Mouse (Mus musculus) left cerebral cortex, postnatal 4 days (tissue): ENCODE data around the gene Ank2. TPM values are rescaled to one million over a fixed set of nuclear protein-coding genes. Genes with fewer than 3 reads are reported as not detected.

Source experiments
- DNase-seq: peaks from one replicate; pipeline ENCODE4 v3.0.0-alpha.2; 2022
- intact Hi-C: fragments of 180-260 bp; cut with DNase I; formaldehyde crosslinking; loops from one replicate; pipeline ENCODE4 v1.15.1; 2025
- total RNA-seq, 2 experiments: library from RNA; stranded (reverse); gene quantifications; 2 replicates each; pipeline ENCODE4 v1.2.3; 2021

The Ank2 gene
- total RNA-seq, 2 experiments from 2014 or later: 971 to 1,020 TPM

DNA sequence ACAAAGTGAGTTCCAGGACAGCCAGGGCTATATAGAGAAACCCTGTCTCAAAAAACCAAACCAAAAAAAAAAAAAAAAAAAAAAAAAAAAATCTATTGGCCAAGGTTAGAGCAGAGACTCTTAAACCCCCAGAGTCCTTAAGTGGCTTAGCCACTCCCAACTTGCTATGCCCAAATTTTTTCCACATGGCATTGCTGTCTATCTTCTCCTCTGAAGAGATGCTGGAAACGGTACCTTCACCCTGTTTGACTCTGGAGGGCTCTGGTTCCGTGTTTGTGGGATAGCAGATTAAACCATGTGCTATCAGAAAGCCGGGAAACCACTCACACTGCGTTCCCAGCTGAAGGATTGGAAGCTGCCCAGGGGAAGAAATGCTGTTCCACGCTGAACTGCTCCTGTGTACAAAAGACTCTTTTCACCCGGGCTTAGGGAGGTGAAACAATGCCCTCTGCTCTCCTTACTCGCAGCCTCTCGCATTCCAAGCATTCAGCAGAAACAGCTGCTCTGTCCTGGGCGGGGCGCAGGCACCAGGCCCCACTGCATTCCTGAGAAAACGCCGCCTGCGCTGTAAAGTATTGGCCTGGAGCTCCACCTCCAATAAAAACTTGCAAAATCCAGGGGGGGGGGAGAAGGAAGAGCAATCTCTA is 241.7 kb downstream of the Ank2 start:
- peak; percentile 34 for DNase-seq
- intact Hi-C loops: no loop called here

DNA sequence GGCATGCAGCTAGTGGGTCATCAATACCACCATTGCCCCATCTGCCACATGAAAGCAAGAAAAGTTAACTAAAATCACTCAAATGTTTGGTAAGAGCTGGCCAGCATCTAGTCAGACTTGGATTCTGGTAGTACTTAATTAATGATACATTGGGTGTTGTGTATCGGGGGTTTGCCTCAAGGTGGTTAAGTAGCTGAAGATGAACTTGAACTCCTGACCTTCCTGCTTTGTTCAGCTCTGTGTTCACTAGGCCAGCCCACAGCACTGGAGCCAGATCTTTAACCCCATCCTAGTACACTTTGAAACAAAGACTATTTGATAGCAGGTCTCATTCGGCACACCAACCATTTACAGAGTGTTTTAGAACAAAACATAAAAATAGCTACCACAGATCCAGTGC is 242.5 kb downstream of the Ank2 start:
- intact Hi-C loops: no loop called here
- no peak for DNase-seq

DNA sequence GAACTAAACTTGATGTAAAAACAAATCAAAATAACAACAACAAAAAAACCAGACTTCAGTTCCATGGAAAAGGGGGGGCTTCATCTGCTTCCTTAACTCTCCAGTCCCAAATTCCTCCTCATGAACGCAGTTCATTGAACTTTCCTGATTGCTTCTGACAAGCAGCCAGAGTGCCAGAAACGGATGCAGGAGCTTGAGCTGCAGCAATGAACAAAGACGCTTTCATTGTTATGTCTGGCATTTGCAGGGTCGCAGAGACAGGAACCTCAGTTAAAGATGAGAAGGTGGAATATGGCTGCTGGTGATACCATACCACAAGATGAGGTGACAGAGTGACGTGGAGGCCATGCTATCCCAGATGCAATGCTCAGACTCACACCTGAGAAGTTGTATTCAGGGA is 248.2 kb downstream of the Ank2 start:
- intact Hi-C loops: no loop called here

DNA sequence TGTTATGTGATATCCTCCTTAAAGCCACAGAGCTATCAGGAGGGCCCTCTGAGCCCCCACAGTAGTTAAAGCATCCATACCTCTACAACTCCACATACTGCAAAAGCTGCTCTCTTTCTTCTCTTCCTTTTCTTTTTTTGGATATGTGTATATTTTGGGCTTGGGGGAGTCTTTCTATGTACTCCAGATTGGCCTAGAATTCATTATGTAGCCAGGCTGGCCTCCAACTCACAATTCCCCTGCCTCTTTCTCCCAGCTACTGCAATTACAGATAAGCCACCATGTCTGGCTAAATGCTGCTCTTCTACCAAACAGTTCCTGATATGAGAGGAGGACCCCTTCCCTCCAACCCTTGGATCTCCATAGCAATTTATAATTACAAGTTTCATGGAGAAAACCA is 250.5 kb downstream of the Ank2 start:
- intact Hi-C loops: no loop called here
- DNase-seq: no peak

More for the DNA sequence above, 248.2 kb downstream of the Ank2 start:
- DNase-seq: no peak

DNA sequence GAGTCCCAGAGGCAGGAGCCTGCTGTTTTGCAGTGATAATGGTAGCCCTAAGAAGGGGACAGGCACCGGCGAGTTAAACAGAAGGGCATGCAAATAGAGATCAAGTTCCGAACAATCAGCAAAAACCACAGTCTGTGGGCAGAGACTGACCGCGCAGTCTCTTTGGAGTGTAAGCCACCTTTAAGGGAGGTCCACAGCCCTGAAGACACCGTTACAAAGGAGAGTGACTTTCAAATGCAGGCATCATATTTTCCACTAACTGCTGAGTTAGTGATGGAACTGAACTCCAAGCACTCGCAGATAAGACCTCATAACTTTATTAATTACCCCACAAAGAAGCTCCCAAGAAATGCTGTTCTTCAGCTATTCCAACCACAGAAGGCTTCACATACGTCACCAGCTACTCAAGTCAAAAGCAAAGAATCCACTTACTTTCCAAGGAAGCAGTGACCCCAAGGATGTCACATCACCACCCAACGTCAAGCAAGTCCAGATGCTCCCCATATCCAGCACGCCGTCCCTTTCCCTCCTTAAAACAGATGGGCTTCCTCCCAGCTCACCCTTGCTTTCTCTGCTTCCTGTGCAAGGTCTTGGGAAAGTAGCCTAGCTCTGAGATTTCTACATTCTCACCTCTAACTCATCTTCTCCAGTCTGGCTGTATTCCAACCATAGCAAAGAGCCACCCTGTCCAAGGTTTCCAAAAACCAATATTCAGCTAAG is 252.0 kb downstream of the Ank2 start:
- DNase-seq: no peak
- intact Hi-C loops: no loop called here

DNA sequence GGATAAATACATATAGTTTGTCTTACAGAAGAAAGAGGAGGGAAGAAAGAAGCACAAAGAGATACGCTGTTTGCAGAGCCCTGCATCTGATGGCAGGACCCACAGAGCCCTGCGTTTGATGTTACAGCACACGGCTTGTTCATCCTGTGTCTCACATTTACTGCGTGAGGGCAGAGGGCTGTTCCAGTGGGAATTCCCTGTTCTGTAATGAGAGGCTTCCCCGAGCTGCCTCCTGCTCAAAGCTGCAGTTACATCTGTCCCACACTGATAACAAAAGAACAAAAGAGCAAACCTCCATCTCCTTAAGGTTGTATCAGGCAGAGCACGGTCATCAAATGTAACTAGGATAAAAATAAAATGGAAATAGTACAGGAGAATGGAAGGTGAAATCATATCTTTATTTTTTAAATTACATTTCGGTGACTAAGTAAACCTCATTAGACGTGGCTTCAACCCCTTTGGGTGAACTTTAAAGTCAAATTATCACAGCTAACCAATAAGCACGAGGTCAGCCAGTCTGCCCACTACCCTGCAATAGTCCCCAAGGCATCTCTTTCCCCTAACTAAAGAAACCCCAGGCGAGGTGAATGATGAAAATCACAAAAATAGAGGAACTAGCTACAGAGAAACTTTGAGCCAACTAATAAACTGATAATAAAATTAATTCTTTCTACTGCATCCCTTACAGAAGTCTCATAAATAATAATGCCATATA is 255.1 kb downstream of the Ank2 start:
- DNase-seq: no peak
- intact Hi-C loops: no loop called here

DNA sequence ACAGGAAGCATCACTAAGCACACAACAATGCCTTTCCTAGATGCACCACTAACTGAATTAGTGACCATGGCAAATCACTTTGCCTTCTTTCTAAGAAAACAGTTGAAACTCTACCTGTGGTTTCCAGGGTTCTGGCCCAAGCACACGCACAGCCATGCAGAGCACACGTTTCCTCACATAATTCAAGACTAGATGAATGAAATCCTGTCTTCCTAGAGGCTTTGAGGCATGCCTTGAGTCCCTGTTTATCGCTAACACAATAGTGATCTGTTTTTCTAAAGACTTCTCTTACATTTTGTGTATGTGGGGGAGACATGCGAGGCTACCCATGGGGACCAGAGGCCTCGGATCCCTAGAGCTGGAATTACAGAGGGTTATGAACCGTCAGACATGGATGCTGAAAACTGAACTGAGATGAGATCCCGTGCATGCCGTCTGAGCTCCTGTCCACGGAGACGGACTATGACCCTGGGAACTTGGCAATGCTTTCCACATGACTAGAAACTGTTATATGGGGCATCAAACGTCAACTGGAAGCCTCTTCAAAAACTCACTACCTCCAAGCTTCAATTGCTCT is 256.8 kb downstream of the Ank2 start:
- intact Hi-C loops: no loop called here

DNA sequence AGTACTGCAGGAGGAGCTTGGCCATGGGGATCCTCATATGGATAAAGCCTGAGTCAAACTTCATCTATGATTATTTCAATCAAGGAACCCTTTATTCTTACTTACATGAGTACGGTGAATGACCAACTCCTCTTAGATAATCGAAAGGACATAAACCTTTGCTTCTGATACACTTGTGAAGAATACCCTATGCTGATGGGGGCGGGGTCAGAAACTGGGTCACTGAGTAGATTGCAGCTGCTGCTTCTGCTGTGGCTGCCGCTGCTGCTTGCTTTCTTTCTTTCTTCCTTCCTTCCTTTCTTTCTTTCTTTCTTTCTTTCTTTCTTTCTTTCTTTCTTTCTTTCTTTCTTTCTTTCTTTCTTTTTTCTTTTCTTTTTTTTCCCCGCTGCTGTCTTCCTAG is 263.9 kb downstream of the Ank2 start:
- DNase-seq: no peak
- intact Hi-C loops: no loop called here

More for the DNA sequence above, 256.8 kb downstream of the Ank2 start:
- no peak for DNase-seq

DNA sequence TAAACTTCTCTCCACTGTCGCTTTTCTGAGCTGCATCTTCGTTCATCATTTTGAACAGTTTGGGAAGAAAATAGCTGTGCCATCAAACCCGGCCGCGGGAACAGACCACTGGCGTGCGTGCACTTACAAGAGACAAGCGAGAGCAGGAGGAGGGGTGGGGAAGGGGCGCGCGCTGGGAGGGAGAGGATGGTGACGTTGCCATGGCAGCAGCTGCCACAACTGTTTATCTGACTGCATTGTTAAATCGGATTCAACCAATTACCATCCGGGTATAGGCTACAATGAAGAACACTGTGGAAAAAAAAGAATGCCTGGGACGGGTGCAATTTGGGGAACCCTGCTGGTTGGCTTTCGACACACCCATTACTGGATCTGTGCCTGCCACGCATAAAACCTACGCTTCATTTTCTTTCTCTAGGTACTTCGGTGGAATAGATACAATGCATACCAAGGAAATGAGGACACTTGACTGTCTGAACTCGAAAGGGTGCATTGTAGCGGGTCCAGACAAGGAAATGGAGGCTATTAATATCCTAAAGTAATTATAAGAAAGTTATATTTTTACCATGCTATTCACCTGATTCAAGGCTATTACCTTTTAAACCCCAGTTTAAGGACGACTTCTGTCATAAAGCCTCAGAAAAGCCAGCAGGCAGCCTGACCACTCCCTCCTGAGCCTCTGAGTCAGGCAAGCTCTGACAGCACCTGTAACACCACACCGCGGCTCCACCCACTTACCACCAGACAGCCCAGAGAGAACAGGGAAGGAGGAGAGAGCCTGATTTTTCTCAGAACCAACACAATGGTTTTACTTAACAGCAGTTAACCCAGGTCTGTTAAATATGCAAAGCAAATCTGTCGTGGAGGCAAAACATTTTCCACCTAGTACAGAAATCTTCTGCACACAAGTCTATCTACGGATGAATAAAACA is 273.1 kb downstream of the Ank2 start:
- intact Hi-C loops: no loop called here
- peak; percentile 76 for DNase-seq

DNA sequence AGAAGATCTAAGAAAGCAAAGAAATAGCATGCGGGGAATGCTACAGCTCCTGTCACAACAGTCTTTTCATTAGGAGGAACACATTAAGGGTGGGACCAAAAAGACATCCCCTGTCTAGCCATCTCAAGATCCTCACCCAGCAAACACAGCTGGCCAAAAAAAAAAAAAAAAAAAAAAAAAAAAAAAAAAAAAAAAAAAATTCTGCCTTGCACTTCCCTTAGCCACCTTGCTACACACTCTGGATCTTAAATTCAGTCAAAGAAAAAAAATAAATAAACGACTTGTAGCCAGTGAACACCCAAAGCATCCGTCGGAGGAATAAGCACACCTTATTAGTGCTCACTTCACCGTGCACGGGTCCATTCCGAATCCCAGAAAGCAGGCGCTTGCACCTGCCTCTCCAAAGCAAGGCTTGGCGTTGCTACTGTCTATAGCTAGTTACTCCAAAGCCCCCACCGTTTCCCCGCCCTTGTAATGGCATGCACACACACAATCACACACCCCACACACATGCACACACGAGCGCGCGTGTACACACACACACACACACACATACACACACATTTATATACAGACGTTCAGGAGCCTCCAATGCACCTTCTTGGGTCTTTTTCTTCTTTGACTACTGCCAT is 273.9 kb downstream of the Ank2 start:
- peak; percentile 22 for DNase-seq
- intact Hi-C loops: no loop called here

DNA sequence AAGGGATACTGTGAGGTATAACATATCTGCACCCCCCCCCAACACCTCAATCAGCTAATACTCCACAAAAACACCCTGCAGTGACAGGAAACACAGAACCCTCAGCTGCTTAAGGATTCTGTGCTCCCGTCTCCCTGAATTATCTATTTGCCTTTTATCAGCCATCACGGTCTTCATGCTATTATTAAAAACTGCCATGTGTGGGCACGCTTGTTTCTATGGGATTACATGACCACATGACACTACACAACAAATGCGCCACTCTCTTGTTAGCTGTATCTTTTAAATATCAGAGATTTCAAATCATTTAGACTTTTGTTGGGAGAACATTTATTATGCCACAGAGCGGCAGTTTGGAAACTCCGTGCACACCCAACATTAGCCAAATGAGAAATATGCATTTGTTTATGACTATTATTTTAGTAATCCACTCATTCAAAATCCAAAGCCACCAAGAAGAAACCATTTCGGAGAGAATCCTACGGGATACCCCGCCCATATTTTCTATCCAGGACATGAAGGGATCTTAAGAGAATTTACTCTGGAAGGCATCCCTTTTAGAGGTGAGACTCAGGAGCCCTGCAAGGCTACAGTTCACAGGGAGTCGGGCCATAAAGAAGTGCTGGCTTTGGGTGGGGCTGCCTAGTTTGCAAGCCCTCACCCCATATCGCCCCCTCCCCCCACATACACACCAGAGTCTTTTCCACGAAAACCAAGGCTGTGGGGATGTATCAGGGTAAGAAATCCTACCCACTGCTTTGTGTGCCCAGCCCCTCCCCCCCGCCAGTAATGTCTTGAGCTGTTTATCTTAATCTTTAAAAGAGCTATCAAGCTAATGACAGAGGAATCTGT is 274.6 kb downstream of the Ank2 start:
- peak; percentile 17 for DNase-seq
- intact Hi-C loops: no loop called here

DNA sequence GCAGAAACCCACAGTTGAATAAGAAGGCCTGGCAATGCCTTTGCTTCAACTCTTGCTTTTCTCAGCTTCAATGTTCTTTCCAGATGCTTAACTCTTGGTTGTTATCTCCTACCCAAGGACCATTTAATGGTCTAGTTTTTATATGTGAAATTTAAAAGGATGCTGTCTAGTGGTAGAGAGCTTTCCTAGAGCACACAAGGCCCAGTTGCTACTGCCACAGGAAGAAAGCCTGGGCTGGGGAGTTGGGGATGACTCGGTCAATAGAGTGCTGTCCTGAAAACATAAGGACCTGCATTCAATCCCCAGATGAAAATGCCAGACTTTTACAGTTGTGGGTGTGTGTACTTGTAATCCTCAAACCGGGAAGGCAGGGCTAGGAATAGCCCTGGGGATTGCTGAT is 277.1 kb downstream of the Ank2 start:
- intact Hi-C loops: no loop called here
- no peak for DNase-seq

DNA sequence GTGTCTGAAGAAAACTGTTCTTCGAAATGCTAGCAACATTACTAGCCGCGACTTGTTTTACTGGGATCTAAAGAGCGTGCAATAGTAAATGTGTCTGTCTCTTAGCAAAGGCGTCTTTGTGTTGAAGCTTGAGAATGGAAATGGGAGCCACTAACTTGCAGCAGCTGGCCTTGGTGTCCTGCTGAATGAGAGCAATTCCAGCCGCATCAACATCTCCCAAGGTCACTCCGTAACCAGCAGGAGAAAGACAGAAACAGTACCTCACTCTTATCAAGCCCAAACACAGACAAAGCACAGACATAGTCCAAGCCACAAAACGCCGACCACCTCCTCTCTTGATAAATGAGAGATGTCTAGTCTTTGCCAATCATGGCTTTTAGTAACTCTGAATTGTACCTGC is 278.3 kb downstream of the Ank2 start:
- intact Hi-C loops: no loop called here
- DNase-seq: no peak

DNA sequence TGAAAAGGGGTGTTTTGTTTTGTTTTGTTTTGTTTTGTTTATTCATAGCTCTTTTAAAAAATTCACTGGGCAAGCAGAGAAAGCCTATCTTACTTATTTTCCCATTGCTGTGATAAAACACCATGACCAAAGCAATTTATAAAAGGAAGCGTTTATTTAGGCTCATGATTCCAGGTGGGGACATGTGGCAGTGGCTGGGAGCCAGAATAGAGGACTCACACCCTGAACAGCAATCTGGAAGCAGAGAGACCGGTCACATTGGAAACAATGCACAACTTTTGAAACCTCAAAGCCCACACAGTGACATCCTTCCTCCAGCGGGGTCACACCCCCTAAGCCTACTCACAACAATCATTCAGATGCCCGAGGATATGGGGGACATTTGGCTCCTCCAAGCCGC is 285.6 kb downstream of the Ank2 start:
- intact Hi-C loops: no loop called here
- no peak for DNase-seq

DNA sequence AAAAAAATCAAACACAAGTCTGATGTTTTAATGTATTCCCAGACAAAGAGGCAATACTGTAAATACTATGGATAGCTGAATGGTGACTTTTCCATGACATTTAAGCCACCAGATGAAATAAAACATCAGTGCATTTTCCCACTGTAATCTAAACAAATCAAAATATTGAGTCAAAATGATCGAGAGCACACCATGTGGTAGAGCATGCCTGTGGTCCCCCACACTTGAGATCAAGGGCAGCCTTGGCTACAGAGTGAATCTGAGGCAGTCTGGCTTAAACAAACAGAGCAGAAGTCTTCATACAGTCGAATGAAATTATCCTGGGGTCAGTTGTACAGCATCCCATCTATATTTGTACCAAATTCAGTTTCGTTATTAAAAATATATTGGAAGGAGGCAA is 288.0 kb downstream of the Ank2 start:
- intact Hi-C loops: no loop called here
- no peak for DNase-seq

DNA sequence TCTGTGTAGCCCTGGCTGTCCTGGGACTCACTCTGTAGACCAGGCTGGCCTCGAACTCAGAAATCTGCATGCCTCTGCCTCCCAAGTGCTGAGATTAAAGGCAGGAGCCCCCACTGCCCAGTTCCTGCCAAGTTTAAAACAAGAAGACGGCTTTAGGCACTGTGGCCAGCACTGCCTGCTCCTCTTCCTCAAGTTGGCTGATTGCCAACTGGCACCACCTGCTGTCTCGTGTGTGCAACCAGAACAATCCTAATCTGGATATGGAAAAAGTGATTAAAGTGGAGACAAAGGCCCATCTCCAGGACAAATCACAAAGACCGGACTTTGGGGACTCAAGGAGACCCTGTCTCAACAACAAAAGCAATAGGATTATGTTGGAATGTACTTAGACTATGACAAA is 288.6 kb downstream of the Ank2 start:
- peak; percentile 9 for DNase-seq
- intact Hi-C loops: no loop called here

DNA sequence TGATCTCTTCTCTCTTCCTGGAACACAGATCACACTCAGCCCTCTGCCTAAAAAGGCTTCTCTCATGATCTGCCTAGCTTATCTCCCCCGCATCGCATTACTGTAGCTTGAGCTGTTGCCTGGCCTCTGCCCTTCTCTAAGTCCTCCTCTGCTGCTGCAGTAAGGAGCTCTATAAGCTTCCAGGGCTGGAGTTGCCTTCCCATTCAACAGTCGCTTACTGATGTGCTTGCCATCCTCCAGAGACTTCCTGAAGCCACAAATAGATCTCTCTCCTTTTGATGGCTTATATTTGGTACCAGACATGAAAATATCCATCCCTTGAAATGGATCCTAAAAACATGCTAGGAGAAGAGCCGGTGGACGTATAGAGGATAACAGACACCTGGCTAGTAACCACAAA is 290.3 kb downstream of the Ank2 start:
- no peak for DNase-seq
- intact Hi-C loops: no loop called here

DNA sequence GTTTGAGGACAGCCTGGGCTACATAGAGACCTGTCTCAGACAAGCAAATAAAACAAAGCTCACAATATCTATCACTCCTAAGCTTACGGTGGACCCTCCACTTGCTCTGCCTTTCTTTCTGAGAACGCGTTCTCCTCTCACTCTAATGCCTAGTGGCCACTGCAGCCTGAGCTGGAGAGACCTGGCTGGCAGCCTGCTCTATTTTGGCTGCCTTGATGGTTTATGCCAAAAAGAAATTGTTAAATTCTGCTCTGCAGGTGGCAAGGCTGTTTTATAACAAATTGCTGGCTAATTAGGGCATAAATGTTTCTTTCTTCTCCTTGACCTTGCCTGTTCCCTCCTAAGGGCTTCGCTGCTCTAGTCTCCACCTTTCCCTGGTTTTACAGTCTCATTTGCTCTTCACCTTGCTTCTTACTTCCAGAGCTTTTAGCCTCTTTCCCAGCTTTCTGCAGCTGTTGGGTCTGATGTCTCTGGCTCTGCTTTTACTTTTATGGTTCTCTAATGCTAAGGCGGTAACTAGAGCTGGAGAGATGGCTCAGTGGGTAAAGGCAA is 293.2 kb downstream of the Ank2 start:
- intact Hi-C loops: no loop called here
- no peak for DNase-seq
